Mouse (Mus musculus) small intestine, adult 2 months (tissue): Measurements from ENCODE around the gene Ahcy.
"Not testable (repeated sequence)": the region's sequence is repeated elsewhere in the genome, so short reads cannot be mapped to it uniquely, and the experiment has no call there.

Experiments used
- CTCF ChIP-seq: fragments of 200-500 bp; IDR thresholded peaks from 2 replicates; pipeline ENCODE4 v1.5.1; 2012; ENCODE audit warnings: low read depth, mild to moderate bottlenecking, control low read depth, inconsistent platforms, low read length, moderate library complexity, mixed read lengths; ENCODE audit not compliant: insufficient replicate concordance, insufficient read length; ENCODE audit errors: extremely low read depth
- POLR2A ChIP-seq: fragments of 200-500 bp; IDR thresholded peaks from 2 replicates; pipeline ENCODE4 v1.6.1; 2012; ENCODE audit warnings: low read depth, mild to moderate bottlenecking, control low read depth, inconsistent platforms, low read length, moderate library complexity

GRCm38 (mm10) chr2:155016751-155017150 lies 57.5 kb downstream of the Ahcy start:
- TF ChIP-seq POLR2A, CTCF: not testable (repeated sequence)
